Mouse (Mus musculus) cerebellum, adult 9-10 months (tissue): ENCODE measurements around the gene Adam23.

Experiments
- DNase-seq: peaks from one replicate; pipeline ENCODE4 v3.0.0; 2022

Gene Adam23

GRCm38 (mm10) chr1:63484646-63485045 is 39.0 kb downstream of the Adam23 start:
- no peak for DNase-seq

GRCm38 (mm10) chr1:63486646-63487045 is 41.0 kb downstream of the Adam23 start:
- peak; percentile 41 for DNase-seq

GRCm38 (mm10) chr1:63491001-63491400 is 45.3 kb downstream of the Adam23 start:
- DNase-seq = no peak

- no peak for DNase-seq
Observed at GRCm38 (mm10) chr1:63493325-63493724, 47.6 kb downstream of the Adam23 start.

- DNase-seq = no peak
Observed at GRCm38 (mm10) chr1:63507386-63507785, 61.7 kb downstream of the Adam23 start.

- DNase-seq = no peak
Observed at GRCm38 (mm10) chr1:63508801-63509200, 63.1 kb downstream of the Adam23 start.

GRCm38 (mm10) chr1:63511416-63511815 is 65.7 kb downstream of the Adam23 start:
- DNase-seq = no peak

- peak; percentile 32 for DNase-seq
Observed at GRCm38 (mm10) chr1:63517800-63518199, 72.1 kb downstream of the Adam23 start.

GRCm38 (mm10) chr1:63518814-63519213 is 73.1 kb downstream of the Adam23 start:
- no peak for DNase-seq

GRCm38 (mm10) chr1:63529901-63530300 is 84.2 kb downstream of the Adam23 start:
- DNase-seq = no peak

GRCm38 (mm10) chr1:63534271-63534827 is 88.7 kb downstream of the Adam23 start:
- no peak for DNase-seq

- no peak for DNase-seq
Observed at GRCm38 (mm10) chr1:63539884-63540613, 94.4 kb downstream of the Adam23 start.

GRCm38 (mm10) chr1:63544122-63544521 is 98.4 kb downstream of the Adam23 start:
- no peak for DNase-seq

- no peak for DNase-seq
Observed at GRCm38 (mm10) chr1:63553039-63553438, 107.3 kb downstream of the Adam23 start.

- DNase-seq = peak; percentile 18
Observed at GRCm38 (mm10) chr1:63561772-63562520, 116.3 kb downstream of the Adam23 start.

GRCm38 (mm10) chr1:63563928-63564327 is 118.2 kb downstream of the Adam23 start:
- DNase-seq = no peak

- DNase-seq = peak; percentile 68
Observed at GRCm38 (mm10) chr1:63566501-63566900, 120.8 kb downstream of the Adam23 start.

- DNase-seq = no peak
Observed at GRCm38 (mm10) chr1:63567031-63567430, 121.3 kb downstream of the Adam23 start.

GRCm38 (mm10) chr1:63572229-63572628 is 126.5 kb downstream of the Adam23 start:
- peak; percentile 74 for DNase-seq

- DNase-seq = no peak
Observed at GRCm38 (mm10) chr1:63573432-63573831, 127.7 kb downstream of the Adam23 start.

GRCm38 (mm10) chr1:63573864-63574611 is 128.3 kb downstream of the Adam23 start:
- no peak for DNase-seq

- DNase-seq = no peak
Observed at GRCm38 (mm10) chr1:63576803-63577202, 131.1 kb downstream of the Adam23 start.

GRCm38 (mm10) chr1:63579153-63579552 is 133.5 kb downstream of the Adam23 start:
- DNase-seq = no peak
